Mouse (Mus musculus) kidney, postnatal 0 days (tissue): ENCODE data around the gene Mmadhc. TPM values are rescaled to one million over a fixed set of nuclear protein-coding genes. Genes with fewer than 3 reads are reported as not detected.

Experiments
- ATAC-seq: fragments of 200-750 bp; cut with Nextera tagmentation; replicated peaks from 2 replicates; pipeline ENCODE4 v1.8.0; 2017; ENCODE audit warnings: low read depth, moderate number of reproducible peaks, moderate TSS enrichment, moderate library complexity; ENCODE audit not compliant: low FRiP score
- DNase-seq: peaks from one replicate; pipeline ENCODE4 v3.0.0-alpha.2; 2016; ENCODE audit warnings: low spot score
- H3K27ac ChIP-seq: fragments of 300-500 bp; sonication (generic); 2 replicates; pipeline ENCODE4 v1.5.1; 2014; ENCODE audit warnings: mild to moderate bottlenecking
- H3K27me3 ChIP-seq: fragments of 300-500 bp; sonication (generic); 2 replicates; pipeline ENCODE4 v1.6.1; 2014; ENCODE audit warnings: low read length, mixed read lengths; ENCODE audit not compliant: insufficient read depth
- H3K36me3 ChIP-seq: fragments of 300-500 bp; sonication (generic); 2 replicates; pipeline ENCODE4 v1.6.1; 2014; ENCODE audit warnings: low read length, mixed read lengths; ENCODE audit not compliant: insufficient read depth
- H3K4me1 ChIP-seq: fragments of 300-500 bp; sonication (generic); replicated peaks from 2 replicates; pipeline ENCODE4 v1.6.1; 2014; ENCODE audit warnings: antibody characterized with exemption, low read length, mixed read lengths; ENCODE audit not compliant: insufficient read depth
- H3K4me2 ChIP-seq: fragments of 300-500 bp; sonication (generic); 2 replicates; pipeline ENCODE4 v1.6.1; 2014; ENCODE audit warnings: mild to moderate bottlenecking, low read length, moderate library complexity, mixed read lengths
- H3K4me3 ChIP-seq: fragments of 300-500 bp; sonication (generic); replicated peaks from 2 replicates; pipeline ENCODE4 v1.5.1; 2014; ENCODE audit warnings: low read depth, low read length
- H3K9ac ChIP-seq: fragments of 300-500 bp; sonication (generic); 2 replicates; pipeline ENCODE4 v1.6.1; 2014; ENCODE audit warnings: low read depth, low read length
- H3K9me3 ChIP-seq: fragments of 300-500 bp; sonication (generic); replicated peaks from 2 replicates; pipeline ENCODE4 v1.6.1; 2016; ENCODE audit warnings: low read length, inconsistent platforms, mixed read lengths
- CTCF ChIP-seq: IDR thresholded peaks from 2 replicates; pipeline ENCODE4 v1.5.1; 2016; ENCODE audit warnings: antibody characterized with exemption, low read depth, mild to moderate bottlenecking, moderate library complexity
- WGBS: fragments of 180-500 bp; shearing (Covaris S2); extraction: QIAGEN DNeasy Blood & Tissue Kit; methylation state at CpG from one replicate; pipeline ENCODE4 v1.1.7; 2014; 5-methylcytosine and 5-hydroxymethylcytosine counted together
- polyA plus RNA-seq: library from polyadenylated mRNA; unstranded; fragments of >200 nt; fragmentation: Nextera tagmentation; extraction: Ambion mirVana; gene quantifications from 2 replicates; pipeline ENCODE4 v1.2.1, GENCODE M21; 2015

Gene Mmadhc
- polyA plus RNA-seq: 158 and 167 TPM in 2 replicates

GRCm38 (mm10) chr2:50296109-50296986, at the start of gene Mmadhc:
Gene Mmadhc, minus strand, starts transcription at chr2:50296801.
- Histone ChIP-seq H3K4me1 (peaks cover 9% of the 10 kb centered on the region), H3K27ac (peak within 1 kb of the TSS; percentile 93), H3K9me3 (no peaks in the 10 kb centered on the region), H3K27me3 (no peaks in the 10 kb centered on the region), H3K4me3 (peak within 1 kb of the TSS; percentile 90), H3K9ac (peak within 1 kb of the TSS; percentile 95), H3K36me3 (peaks cover under 1% of the 10 kb centered on the region; the same call in 1 of the 2 replicates), H3K4me2 (peak within 1 kb of the TSS; percentile 60)
- peak; percentile 99 for DNase-seq
- peak; percentile 97 for ATAC-seq
- WGBS: under 1% methylated on average over 58 of the region's 58 CpGs
- TF ChIP-seq CTCF: no peak

GRCm38 (mm10) chr2:50343598-50343997, 47.0 kb upstream of the Mmadhc start:
- H3K27me3 ChIP-seq: no peaks in the 10 kb centered on the region
- H3K9me3 ChIP-seq: no peaks in the 10 kb centered on the region
- TF ChIP-seq CTCF: no peak
- WGBS: 63% methylated on average over 8 of the region's 8 CpGs
- no peak overlapping the region for H3K4me3 ChIP-seq
- H3K4me2 ChIP-seq: no peak overlapping the region
- ATAC-seq (no peak), DNase-seq (no peak)
- H3K36me3 ChIP-seq: no peaks in the 10 kb centered on the region
- H3K9ac ChIP-seq: no peak overlapping the region
- H3K4me1 ChIP-seq: no peaks in the 10 kb centered on the region
- no peak overlapping the region for H3K27ac ChIP-seq

- TF ChIP-seq CTCF: no peak
- H3K36me3 ChIP-seq: no peaks in the 10 kb centered on the region
- no peaks in the 10 kb centered on the region for H3K9me3 ChIP-seq
- H3K4me2 ChIP-seq: no peak overlapping the region
- no peak for ATAC-seq
- no peaks in the 10 kb centered on the region for H3K27me3 ChIP-seq
- WGBS: 51% methylated on average over 3 of the region's 3 CpGs
- DNase-seq: no peak
- no peak overlapping the region for H3K9ac ChIP-seq
- H3K4me3 ChIP-seq: no peak overlapping the region
- H3K4me1 ChIP-seq: no peaks in the 10 kb centered on the region
- H3K27ac ChIP-seq: no peak overlapping the region
These were observed 42.5 kb upstream of the Mmadhc start for GRCm38 (mm10) chr2:50339061-50339460.

- H3K4me2 ChIP-seq: no peak overlapping the region
- 64% methylated on average over 1 of the region's 1 CpGs for WGBS
- no peaks in the 10 kb centered on the region for H3K27me3 ChIP-seq
- H3K9me3 ChIP-seq: no peaks in the 10 kb centered on the region
- DNase-seq (no peak), ATAC-seq (no peak)
- H3K27ac ChIP-seq: no peak overlapping the region
- H3K4me3 ChIP-seq: no peak overlapping the region
- TF ChIP-seq CTCF: no peak
- no peak overlapping the region for H3K9ac ChIP-seq
- H3K4me1 ChIP-seq: no peaks in the 10 kb centered on the region
- H3K36me3 ChIP-seq: no peaks in the 10 kb centered on the region
These were observed 41.0 kb upstream of the Mmadhc start for GRCm38 (mm10) chr2:50337596-50337995.

- H3K4me2 ChIP-seq: no peak overlapping the region
- H3K27me3 ChIP-seq: no peaks in the 10 kb centered on the region
- H3K36me3 ChIP-seq: no peaks in the 10 kb centered on the region
- no peaks in the 10 kb centered on the region for H3K9me3 ChIP-seq
- no peak overlapping the region for H3K4me3 ChIP-seq
- DNase-seq (no peak), ATAC-seq (no peak)
- H3K27ac ChIP-seq: no peak overlapping the region
- H3K4me1 ChIP-seq: no peaks in the 10 kb centered on the region
- WGBS: 49% methylated on average over 5 of the region's 5 CpGs
- no peak for TF ChIP-seq CTCF
- no peak overlapping the region for H3K9ac ChIP-seq
These were observed 35.2 kb upstream of the Mmadhc start for GRCm38 (mm10) chr2:50331716-50332270.

- no peak overlapping the region for H3K4me3 ChIP-seq
- no peak overlapping the region for H3K9ac ChIP-seq
- ATAC-seq (no peak), DNase-seq (no peak)
- H3K9me3 ChIP-seq: no peaks in the 10 kb centered on the region
- no peaks in the 10 kb centered on the region for H3K36me3 ChIP-seq
- 72% methylated on average over 4 of the region's 4 CpGs for WGBS
- TF ChIP-seq CTCF: no peak
- H3K27me3 ChIP-seq: no peaks in the 10 kb centered on the region
- no peak overlapping the region for H3K4me2 ChIP-seq
- H3K27ac ChIP-seq: no peak overlapping the region
- no peaks in the 10 kb centered on the region for H3K4me1 ChIP-seq
These were observed 31.6 kb upstream of the Mmadhc start for GRCm38 (mm10) chr2:50328181-50328580.
